Mouse (Mus musculus): ENCODE results near the gene Zfp551. TPM values are rescaled to one million over a fixed set of nuclear protein-coding genes. Genes with fewer than 3 reads are reported as not detected.

The Zfp551 gene
- 3.5 TPM for polyA plus RNA-seq (2015; fragmentation: Illumina TruSeq; extraction: RNeasy Lipid Tissue Mini Kit (QIAGEN cat#74804); ENCODE audit: insufficient read depth, low replicate concordance)

GRCm38 (mm10) chr7:12422245-12422849, at the start of gene Zfp551:
Zfp551 (minus strand) TSS chr7:12422751.

GRCm38 (mm10) chr7:12369173-12369572, 53.4 kb downstream of the Zfp551 start, which contains the start of gene Vmn1r84:
Vmn1r84 (minus strand) TSS chr7:12369273.

Other genes starting within 250 kb of the Zfp551 start
- gene Vmn1r80, start 233.5 kb downstream of the Zfp551 start, polyA plus RNA-seq (2015; fragmentation: Illumina TruSeq; extraction: RNeasy Lipid Tissue Mini Kit (QIAGEN cat#74804); ENCODE audit: insufficient read depth, low replicate concordance): not detected
- not detected for gene Vmn1r81, start 154.5 kb downstream of the Zfp551 start, polyA plus RNA-seq (2015; fragmentation: Illumina TruSeq; extraction: RNeasy Lipid Tissue Mini Kit (QIAGEN cat#74804); ENCODE audit: insufficient read depth, low replicate concordance)
- not detected for gene Vmn1r82, start 122.3 kb downstream of the Zfp551 start, polyA plus RNA-seq (2015; fragmentation: Illumina TruSeq; extraction: RNeasy Lipid Tissue Mini Kit (QIAGEN cat#74804); ENCODE audit: insufficient read depth, low replicate concordance)
- not detected for gene Vmn1r83, start 93.3 kb downstream of the Zfp551 start, polyA plus RNA-seq (2015; fragmentation: Illumina TruSeq; extraction: RNeasy Lipid Tissue Mini Kit (QIAGEN cat#74804); ENCODE audit: insufficient read depth, low replicate concordance)
- not detected for gene Vmn1r84, start 53.5 kb downstream of the Zfp551 start, polyA plus RNA-seq (2015; fragmentation: Illumina TruSeq; extraction: RNeasy Lipid Tissue Mini Kit (QIAGEN cat#74804); ENCODE audit: insufficient read depth, low replicate concordance)
- 18.8 TPM for gene Zfp606, start 55.5 kb upstream of the Zfp551 start, polyA plus RNA-seq (2015; fragmentation: Illumina TruSeq; extraction: RNeasy Lipid Tissue Mini Kit (QIAGEN cat#74804); ENCODE audit: insufficient read depth, low replicate concordance)
- gene 2900092C05Rik, start 89.8 kb upstream of the Zfp551 start, polyA plus RNA-seq (2015; fragmentation: Illumina TruSeq; extraction: RNeasy Lipid Tissue Mini Kit (QIAGEN cat#74804); ENCODE audit: insufficient read depth, low replicate concordance): not detected
- not detected for gene Vmn2r53, start 186.0 kb upstream of the Zfp551 start, polyA plus RNA-seq (2015; fragmentation: Illumina TruSeq; extraction: RNeasy Lipid Tissue Mini Kit (QIAGEN cat#74804); ENCODE audit: insufficient read depth, low replicate concordance)
- gene Vmn2r54, start 217.6 kb upstream of the Zfp551 start, polyA plus RNA-seq (2015; fragmentation: Illumina TruSeq; extraction: RNeasy Lipid Tissue Mini Kit (QIAGEN cat#74804); ENCODE audit: insufficient read depth, low replicate concordance): not detected